ENCODE assay signal across 15 mouse cellular contexts in the genomic region with DNA sequence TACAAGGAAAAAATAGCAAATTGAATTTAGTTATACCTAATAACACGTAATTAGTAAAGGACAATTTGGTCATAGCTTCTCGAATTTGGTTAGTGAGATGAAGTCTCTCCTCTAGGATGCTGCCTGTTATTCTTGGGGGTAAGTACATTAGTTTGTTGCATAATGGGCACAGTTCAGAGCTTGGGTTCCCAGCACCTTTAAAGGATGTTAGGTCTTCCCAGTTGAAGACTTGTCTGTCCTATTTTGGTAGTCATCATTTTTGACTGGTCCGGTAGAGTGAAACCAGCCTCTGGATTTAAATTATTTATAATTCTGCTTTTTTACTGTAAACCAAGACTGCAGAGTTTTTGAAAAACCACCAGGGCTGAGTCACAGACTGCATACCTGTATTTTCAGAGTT. TPM values are rescaled to one million over a fixed set of nuclear protein-coding genes. Genes with fewer than 3 reads are reported as not detected.
DNase-seq lines count a peak whose midpoint lies in the region; ATAC-seq lines count a peak whose summit lies in the region.
"Had no signal": no experiment of that assay in that cellular context is flagged by ENCODE, and none has a peak within 500 bp of the region (broad histone marks: within the 10 kb centered on the region; RNA-seq: fewer than 3 reads in every experiment).

No protein-coding gene starts in this region.

- peaks cover 10% of the 10 kb centered on the region for H3K4me1 ChIP-seq in forebrain, embryonic 13.5 days
- peaks cover 26% of the 10 kb centered on the region for H3K4me1 ChIP-seq in forebrain, embryonic 10.5 days
- no peaks in the 10 kb centered on the region for H3K4me1 ChIP-seq in limb, embryonic 11.5 days (ENCODE audit: control insufficient read depth, insufficient read depth, low read length)
- H3K4me1 ChIP-seq in limb, embryonic 10.5 days, result peaks cover 20% of the 10 kb centered on the region
- H3K4me1 ChIP-seq in midbrain, embryonic 13.5 days (replicated peaks), result peaks cover 14% of the 10 kb centered on the region

- ATAC-seq in forebrain, embryonic 13.5 days, result no peak
- ATAC-seq in limb, embryonic 11.5 days (ENCODE audit: insufficient number of reproducible peaks, low FRiP score, low TSS enrichment, low read depth), result no peak
- ATAC-seq in midbrain, embryonic 13.5 days, result no peak
- ATAC-seq: intestine, embryonic 16.5 days had no signal

- no peak for DNase-seq in forebrain, embryonic 10.5 days (ENCODE audit: extremely low spot score, low spot score)
- DNase-seq in limb, embryonic 11.5 days (ENCODE audit: low spot score), result peak; percentile 9
- no peak for DNase-seq in limb, embryonic 10.5 days (ENCODE audit: low spot score)
- DNase-seq in lung, postnatal 25 days (ENCODE audit: low spot score), result no peak
- DNase-seq in lung, adult 18-20 months, result no peak
- DNase-seq: adrenal gland, adult 8-10 months; heart, postnatal 36 days; lung, postnatal 14 days; thymus, postnatal 25 days had no signal

- H3K27ac ChIP-seq in forebrain, embryonic 13.5 days, result no peak overlapping the region
- no peak overlapping the region for H3K27ac ChIP-seq in forebrain, embryonic 10.5 days
- H3K27ac ChIP-seq in limb, embryonic 11.5 days (replicated peaks; ENCODE audit: low read depth, low read length), result no peak overlapping the region
- no peak overlapping the region for H3K27ac ChIP-seq in limb, embryonic 10.5 days
- no peak overlapping the region for H3K27ac ChIP-seq in midbrain, embryonic 13.5 days

- no peak overlapping the region for H3K9ac ChIP-seq in forebrain, embryonic 13.5 days
- H3K9ac ChIP-seq in limb, embryonic 11.5 days (ENCODE audit: low read length), result no peak overlapping the region
- no peak overlapping the region for H3K9ac ChIP-seq in midbrain, embryonic 13.5 days (replicated peaks)
- H3K9ac ChIP-seq: heart, embryonic 12.5 days had no signal

- H3K4me2 ChIP-seq in forebrain, embryonic 13.5 days, result peak overlapping the region; percentile 39
- no peak overlapping the region for H3K4me2 ChIP-seq in limb, embryonic 11.5 days (ENCODE audit: low read depth, severe bottlenecking)
- H3K4me2 ChIP-seq in midbrain, embryonic 13.5 days (replicated peaks), result peak overlapping the region; percentile 40
- H3K4me2 ChIP-seq: heart, embryonic 12.5 days had no signal

- peaks cover 15% of the 10 kb centered on the region for H3K27me3 ChIP-seq in forebrain, embryonic 13.5 days
- H3K27me3 ChIP-seq in forebrain, embryonic 10.5 days (ENCODE audit: poor library complexity, severe bottlenecking), result peaks cover 62% of the 10 kb centered on the region
- H3K27me3 ChIP-seq in limb, embryonic 11.5 days (ENCODE audit: control insufficient read depth, insufficient read depth, low read length), result no peaks in the 10 kb centered on the region
- peaks cover 21% of the 10 kb centered on the region for H3K27me3 ChIP-seq in limb, embryonic 10.5 days (ENCODE audit: low read depth, poor library complexity, severe bottlenecking)
- H3K27me3 ChIP-seq in midbrain, embryonic 13.5 days, result peaks cover 12% of the 10 kb centered on the region
- H3K27me3 ChIP-seq: CH12.LX had no signal

- H3K36me3 ChIP-seq in forebrain, embryonic 13.5 days (ENCODE audit: poor library complexity, severe bottlenecking), result no peaks in the 10 kb centered on the region
- H3K36me3 ChIP-seq in forebrain, embryonic 10.5 days (replicated peaks), result no peaks in the 10 kb centered on the region
- H3K36me3 ChIP-seq in limb, embryonic 11.5 days (ENCODE audit: control insufficient read depth, insufficient read depth, low read length), result no peaks in the 10 kb centered on the region
- H3K36me3 ChIP-seq in limb, embryonic 10.5 days, result no peaks in the 10 kb centered on the region
- H3K36me3 ChIP-seq in midbrain, embryonic 13.5 days, result no peaks in the 10 kb centered on the region
- H3K36me3 ChIP-seq: heart, embryonic 12.5 days had no signal

- peak overlapping the region; percentile 35; the same call in 1 of the 2 replicates for H3K4me3 ChIP-seq in forebrain, embryonic 13.5 days
- H3K4me3 ChIP-seq in forebrain, embryonic 10.5 days, result no peak overlapping the region
- H3K4me3 ChIP-seq in limb, embryonic 11.5 days (ENCODE audit: low read depth, low read length), result no peak overlapping the region
- H3K4me3 ChIP-seq in limb, embryonic 10.5 days, result no peak overlapping the region
- peak overlapping the region; percentile 70 for H3K4me3 ChIP-seq in midbrain, embryonic 13.5 days (replicated peaks)
- H3K4me3 ChIP-seq: erythroblast, embryonic 14.5 days; heart, embryonic 12.5 days had no signal

- WGBS in forebrain, embryonic 13.5 days, result 92% methylated on average over 3 of the region's 3 CpGs
- 94% methylated on average over 3 of the region's 3 CpGs for WGBS in forebrain, embryonic 10.5 days
- WGBS in limb, embryonic 11.5 days, result 90% methylated on average over 3 of the region's 3 CpGs
- WGBS in limb, embryonic 10.5 days, result 88% methylated on average over 3 of the region's 3 CpGs
- WGBS in midbrain, embryonic 13.5 days, result 92% methylated on average over 3 of the region's 3 CpGs

- no peaks in the 10 kb centered on the region for H3K9me3 ChIP-seq in forebrain, embryonic 13.5 days (replicated peaks)
- no peaks in the 10 kb centered on the region for H3K9me3 ChIP-seq in forebrain, embryonic 10.5 days
- no peaks in the 10 kb centered on the region for H3K9me3 ChIP-seq in limb, embryonic 11.5 days (ENCODE audit: control insufficient read depth, low read length)
- no peaks in the 10 kb centered on the region for H3K9me3 ChIP-seq in limb, embryonic 10.5 days (replicated peaks)
- no peaks in the 10 kb centered on the region for H3K9me3 ChIP-seq in midbrain, embryonic 13.5 days
- H3K9me3 ChIP-seq: heart, embryonic 12.5 days had no signal

RNA-seq across cellular contexts. Expression of a gene that starts 3.3 kb away (rescaled TPM):
- 43.6 and 51.0 TPM in 2 replicates for polyA plus RNA-seq in forebrain, embryonic 13.5 days (2015; fragmentation: Nextera tagmentation; extraction: Ambion mirVana)
- 1.6 and 2.7 TPM in 2 replicates for polyA plus RNA-seq in forebrain, embryonic 10.5 days (2016; fragmentation: Nextera tagmentation; extraction: Ambion mirVana)
- 3.1 and 3.6 TPM in 2 replicates for polyA plus RNA-seq in limb, embryonic 11.5 days (2014; fragmentation: Nextera tagmentation; extraction: Ambion mirVana)
- 2.2 and 2.8 TPM in 2 replicates for polyA plus RNA-seq in limb, embryonic 10.5 days (2016; fragmentation: Nextera tagmentation; extraction: Ambion mirVana)
- polyA plus RNA-seq in midbrain, embryonic 13.5 days (2015; fragmentation: Nextera tagmentation; extraction: Ambion mirVana), result 43.9 and 47.1 TPM in 2 replicates
- polyA plus RNA-seq: erythroblast, embryonic 14.5 days had no signal

Comparison
In these comparisons a context has a peak if more than half of its experiments do, and no peak if none do; other contexts are left out.
1. H3K4me3 ChIP-seq: peak in forebrain, embryonic 13.5 days (single experiment) and midbrain, embryonic 13.5 days (single experiment); none in forebrain, embryonic 10.5 days (single experiment), limb, embryonic 11.5 days (single experiment) and limb, embryonic 10.5 days (single experiment).